Mouse (Mus musculus) heart, postnatal 0 days (tissue): ENCODE data around the gene Fam117a. TPM values are rescaled to one million over a fixed set of nuclear protein-coding genes. Genes with fewer than 3 reads are reported as not detected.
"Not testable (repeated sequence)": the region's sequence is repeated elsewhere in the genome, so short reads cannot be mapped to it uniquely, and the experiment has no call there.

Source experiments
- ATAC-seq: fragments of 200-750 bp; cut with Nextera tagmentation; 2 replicates; pipeline ENCODE4 v1.8.0; 2017; ENCODE audit warnings: low read depth, moderate number of reproducible peaks, moderate library complexity; ENCODE audit not compliant: insufficient read depth
- DNase-seq: peaks from one replicate; pipeline ENCODE4 v3.0.0-alpha.2; 2016; ENCODE audit warnings: low spot score
- H3K27ac ChIP-seq: fragments of 300-500 bp; sonication (generic); 2 replicates; pipeline ENCODE4 v1.5.1; 2014; ENCODE audit warnings: low read depth, mild to moderate bottlenecking
- H3K27me3 ChIP-seq: fragments of 300-500 bp; sonication (generic); 2 replicates; pipeline ENCODE4 v1.6.1; 2014; ENCODE audit warnings: low read length, mixed read lengths; ENCODE audit not compliant: control insufficient read depth, insufficient read depth
- H3K36me3 ChIP-seq: fragments of 300-500 bp; sonication (generic); replicated peaks from 2 replicates; pipeline ENCODE4 v1.6.1; 2014; ENCODE audit warnings: low read length, mixed read lengths; ENCODE audit not compliant: control insufficient read depth, insufficient read depth
- H3K4me1 ChIP-seq: fragments of 300-500 bp; sonication (generic); 2 replicates; pipeline ENCODE4 v1.6.1; 2014; ENCODE audit warnings: antibody characterized with exemption; ENCODE audit not compliant: control insufficient read depth, insufficient read depth
- H3K4me2 ChIP-seq: fragments of 300-500 bp; sonication (generic); 2 replicates; pipeline ENCODE4 v1.6.1; 2014; ENCODE audit warnings: low read depth, mild to moderate bottlenecking, low read length, moderate library complexity
- H3K4me3 ChIP-seq: fragments of 300-500 bp; sonication (generic); 2 replicates; pipeline ENCODE4 v1.5.1; 2014; ENCODE audit warnings: low read depth, low read length
- H3K9ac ChIP-seq: fragments of 300-500 bp; sonication (generic); replicated peaks from 2 replicates; pipeline ENCODE4 v1.6.1; 2014; ENCODE audit warnings: low read depth, low read length, mixed read lengths
- H3K9me3 ChIP-seq: fragments of 300-500 bp; sonication (generic); replicated peaks from 2 replicates; pipeline ENCODE4 v1.6.1; 2016; ENCODE audit warnings: low read length; ENCODE audit not compliant: control insufficient read depth
- CTCF ChIP-seq: IDR thresholded peaks from 2 replicates; pipeline ENCODE4 v1.5.1; 2016; ENCODE audit warnings: antibody characterized with exemption, control low read depth, low read depth
- EP300 ChIP-seq: IDR thresholded peaks from 2 replicates; pipeline ENCODE4 v1.6.1; 2016; ENCODE audit warnings: antibody characterized with exemption, low read depth
- WGBS: fragments of 180-500 bp; shearing (Covaris S2); extraction: QIAGEN DNeasy Blood & Tissue Kit; methylation state at CpG from one replicate; pipeline ENCODE4 v1.1.7; 2014; 5-methylcytosine and 5-hydroxymethylcytosine counted together
- polyA plus RNA-seq: library from polyadenylated mRNA; unstranded; fragments of >200 nt; fragmentation: Nextera tagmentation; extraction: Ambion mirVana; gene quantifications from 2 replicates; pipeline ENCODE4 v1.2.1, GENCODE M21; 2015
- total RNA-seq: library from RNA; depleted of rRNA; stranded (reverse); fragments of >200 nt; gene quantifications from 2 replicates; pipeline ENCODE4 v1.2.3, GENCODE M21; 2014; ENCODE audit warnings: low replicate concordance

The Fam117a gene
- total and polyA plus RNA-seq, 2 experiments from 2014 or later = 3.9 to 5.6 TPM

DNA sequence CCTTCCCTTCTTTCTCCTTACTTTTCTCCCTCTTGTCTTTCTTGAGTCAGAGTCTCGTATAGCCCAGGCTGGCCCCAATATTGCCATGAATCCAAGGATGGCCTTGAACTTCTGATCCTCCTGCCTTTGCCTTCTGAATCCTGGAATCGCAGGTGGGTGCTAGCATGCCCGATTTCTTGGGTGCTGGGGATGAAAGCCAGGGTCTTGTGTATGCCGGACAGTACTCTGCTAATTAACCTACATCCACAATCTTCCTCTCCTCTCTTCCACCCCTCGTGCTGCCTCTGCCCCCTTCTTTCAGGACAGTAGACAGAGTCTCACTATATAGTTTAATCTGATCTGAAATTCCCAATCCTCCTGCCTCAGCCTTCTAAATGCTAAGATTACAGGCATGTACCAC, 64.8 kb downstream of the Fam117a start:
- no peak for TF ChIP-seq EP300
- no peak for TF ChIP-seq CTCF
- WGBS = 92% methylated on average over 5 of the region's 5 CpGs
- H3K27ac ChIP-seq = peak overlapping the region; percentile 89; the same call in 1 of the 2 replicates
- DNase-seq (no peak), ATAC-seq (no peak)
- peaks cover 12% of the 10 kb centered on the region for H3K4me1 ChIP-seq
- no peak overlapping the region for H3K4me2 ChIP-seq
- no peaks in the 10 kb centered on the region for H3K27me3 ChIP-seq
- no peak overlapping the region for H3K9ac ChIP-seq
- no peaks in the 10 kb centered on the region for H3K9me3 ChIP-seq
- no peaks in the 10 kb centered on the region for H3K36me3 ChIP-seq
- no peak overlapping the region for H3K4me3 ChIP-seq

DNA sequence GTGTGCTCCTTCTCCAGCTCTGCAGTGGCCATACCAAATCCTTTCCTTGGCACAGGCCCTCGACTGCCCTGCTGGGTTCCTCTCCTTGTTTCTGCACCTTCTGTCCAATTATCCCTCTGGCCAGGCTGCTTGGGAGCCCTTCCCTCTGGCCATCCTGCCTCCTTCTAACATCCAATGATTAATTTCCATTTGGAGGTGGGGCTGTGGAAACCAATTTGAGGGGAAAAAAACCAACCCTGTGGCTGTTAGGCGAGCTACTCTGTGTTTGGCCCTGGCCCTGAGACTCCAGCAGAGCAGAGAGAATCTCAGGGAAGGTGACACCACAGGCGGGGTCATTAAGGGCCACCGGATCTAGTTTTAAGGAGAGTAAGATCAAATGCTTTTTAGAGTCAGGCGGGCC, 65.4 kb downstream of the Fam117a start:
- ATAC-seq (peak; percentile 25; the same call in 1 of the 2 replicates), DNase-seq (no peak)
- Histone ChIP-seq H3K4me3 (no peak overlapping the region), H3K9me3 (no peaks in the 10 kb centered on the region), H3K27me3 (no peaks in the 10 kb centered on the region), H3K36me3 (no peaks in the 10 kb centered on the region), H3K4me1 (peaks cover 12% of the 10 kb centered on the region), H3K9ac (no peak overlapping the region; the same call in 1 of the 2 replicates), H3K27ac (peak overlapping the region; percentile 89), H3K4me2 (no peak overlapping the region)
- 15% methylated on average over 5 of the region's 5 CpGs for WGBS
- no peak for TF ChIP-seq CTCF
- TF ChIP-seq EP300 = no peak

GRCm38 (mm10) chr11:95402658-95403101, 65.9 kb downstream of the Fam117a start:
- Histone ChIP-seq H3K27me3 (no peaks in the 10 kb centered on the region), H3K4me3 (no peak overlapping the region), H3K4me2 (peak overlapping the region; percentile 24; the same call in 1 of the 2 replicates), H3K9ac (no peak overlapping the region), H3K27ac (peak overlapping the region; percentile 89), H3K36me3 (no peaks in the 10 kb centered on the region), H3K9me3 (no peaks in the 10 kb centered on the region), H3K4me1 (peaks cover 12% of the 10 kb centered on the region)
- ATAC-seq (peak; percentile 84), DNase-seq (peak; percentile 77)
- 6% methylated on average over 8 of the region's 8 CpGs for WGBS
- TF ChIP-seq CTCF (no peak), EP300 (no peak)

DNA sequence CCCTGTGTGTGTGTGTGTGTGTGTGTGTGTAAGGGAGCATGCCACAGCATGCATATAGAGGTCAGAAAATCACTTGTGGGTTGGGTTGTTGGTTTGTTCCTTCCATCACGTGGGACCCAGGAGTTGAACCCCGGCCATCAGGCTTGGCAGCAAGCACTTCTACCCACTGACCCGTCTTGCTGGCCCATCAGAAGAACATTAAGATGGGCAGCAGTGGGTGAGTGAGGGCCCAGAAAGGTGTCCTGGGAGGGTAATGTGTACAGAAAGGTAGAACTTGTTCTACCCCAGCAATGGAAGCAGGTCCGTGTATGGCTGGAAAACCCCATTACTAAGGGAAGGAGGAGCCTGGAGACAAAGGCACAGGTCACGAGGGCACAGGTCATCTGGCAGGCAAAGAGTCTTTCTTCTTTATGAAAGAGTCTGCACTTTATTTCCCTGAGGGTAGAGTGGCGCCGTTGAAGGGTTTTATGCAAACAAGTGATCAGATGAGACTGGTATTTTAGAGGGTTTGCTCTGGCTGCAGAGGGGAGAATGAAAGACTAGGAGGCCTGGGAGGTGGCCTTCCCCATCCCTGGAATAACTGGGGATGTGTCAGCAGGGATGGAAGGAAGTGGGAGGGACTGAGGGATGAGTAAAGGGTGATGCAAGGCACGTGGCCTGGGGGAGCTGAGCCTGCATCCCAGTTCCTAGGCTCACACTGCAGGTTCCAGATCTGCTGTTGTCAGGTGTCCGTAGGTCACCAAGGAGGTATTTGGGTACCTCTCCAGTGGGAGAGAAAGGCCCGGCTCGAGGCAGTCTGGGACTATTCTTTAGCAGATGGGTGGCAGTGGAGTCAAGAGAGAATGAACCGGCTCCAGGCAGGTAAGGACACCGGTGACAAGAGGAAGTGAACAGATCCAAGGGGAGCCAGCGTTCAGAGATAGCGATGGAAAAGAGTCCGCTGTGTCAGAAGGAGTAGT, 66.8 kb downstream of the Fam117a start:
- Histone ChIP-seq H3K9me3 (no peaks in the 10 kb centered on the region), H3K27ac (peak overlapping the region; percentile 89), H3K9ac (no peak overlapping the region), H3K27me3 (no peaks in the 10 kb centered on the region), H3K4me3 (no peak overlapping the region), H3K4me2 (no peak overlapping the region), H3K36me3 (no peaks in the 10 kb centered on the region), H3K4me1 (peaks cover 12% of the 10 kb centered on the region)
- no peak for ATAC-seq
- no peak for TF ChIP-seq EP300
- TF ChIP-seq CTCF = no peak
- WGBS = 78% methylated on average over 16 of the region's 16 CpGs
- no peak for DNase-seq

GRCm38 (mm10) chr11:95405771-95406170, 69.0 kb downstream of the Fam117a start:
- TF ChIP-seq CTCF (no peak), EP300 (no peak)
- Histone ChIP-seq H3K4me1 (peaks cover 12% of the 10 kb centered on the region), H3K36me3 (no peaks in the 10 kb centered on the region), H3K9ac (no peak overlapping the region), H3K27ac (no peak overlapping the region), H3K4me2 (no peak overlapping the region), H3K27me3 (no peaks in the 10 kb centered on the region), H3K4me3 (no peak overlapping the region), H3K9me3 (no peaks in the 10 kb centered on the region)
- ATAC-seq (no peak), DNase-seq (no peak)
- 51% methylated on average over 4 of the region's 4 CpGs for WGBS

DNA sequence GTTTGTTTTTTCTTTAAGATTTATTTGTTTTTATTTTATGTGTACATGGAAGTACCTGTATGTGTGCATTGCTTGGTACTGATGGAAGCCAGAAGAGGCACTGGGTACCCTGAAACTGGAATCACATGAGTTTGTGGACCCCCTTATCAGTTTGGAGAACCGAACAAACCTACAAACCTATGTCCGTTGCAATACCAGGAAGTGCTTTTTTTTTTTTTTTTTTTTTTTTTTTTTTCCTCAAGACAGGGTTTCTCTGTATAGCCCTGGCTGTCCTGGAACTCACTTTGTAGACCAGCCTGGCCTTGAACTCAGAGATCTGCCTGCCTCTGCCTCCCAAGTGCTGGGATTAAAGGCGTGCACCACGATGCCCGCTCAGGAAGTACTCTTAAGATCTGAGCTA, 69.6 kb downstream of the Fam117a start:
- ATAC-seq, H3K27ac ChIP-seq, H3K36me3 ChIP-seq, H3K27me3 ChIP-seq, DNase-seq, H3K4me2 ChIP-seq, H3K9me3 ChIP-seq, H3K9ac ChIP-seq, H3K4me3 ChIP-seq: not testable (repeated sequence)
- H3K4me1 ChIP-seq = peaks cover 12% of the 10 kb centered on the region
- 82% methylated on average over 5 of the region's 5 CpGs for WGBS
